Mouse (Mus musculus) G1E-ER4 (cell line): ENCODE data around the gene Slc7a8. TPM values are rescaled to one million over a fixed set of nuclear protein-coding genes. Genes with fewer than 3 reads are reported as not detected.

Source experiments
- GATA1 ChIP-seq: IDR thresholded peaks from one replicate; pipeline ENCODE4 v1.8.0; 2012; ENCODE audit warnings: low read length, inconsistent platforms
- polyA plus RNA-seq: library from polyadenylated mRNA; stranded (reverse); fragments of >175 nt; gene quantifications from 2 replicates; pipeline ENCODE4 v1.2.3, GENCODE M21; 2012

The Slc7a8 gene
- polyA plus RNA-seq, 1 experiment = 81.1 TPM

DNA sequence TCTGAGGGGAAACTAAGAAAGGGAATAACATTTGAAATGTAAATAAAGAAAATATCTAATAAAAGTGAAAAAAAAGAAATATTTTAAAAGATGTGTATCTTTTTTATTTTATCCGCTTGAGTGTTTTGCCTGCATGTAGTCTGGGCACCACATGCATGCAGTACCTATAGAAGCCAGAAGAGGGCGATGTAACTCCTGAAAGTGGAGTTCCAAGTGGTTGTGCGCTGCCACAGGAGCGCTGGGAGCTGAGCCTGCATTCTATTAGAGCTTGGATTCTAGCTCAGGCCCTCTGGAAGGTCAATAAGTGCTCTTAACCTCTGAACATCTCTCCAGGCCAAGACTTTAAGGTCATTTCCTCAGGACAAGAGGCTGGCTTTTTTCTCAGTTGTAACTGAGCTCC lies 5.5 kb upstream of the Slc7a8 start:
- TF ChIP-seq GATA1 = no peak

DNA sequence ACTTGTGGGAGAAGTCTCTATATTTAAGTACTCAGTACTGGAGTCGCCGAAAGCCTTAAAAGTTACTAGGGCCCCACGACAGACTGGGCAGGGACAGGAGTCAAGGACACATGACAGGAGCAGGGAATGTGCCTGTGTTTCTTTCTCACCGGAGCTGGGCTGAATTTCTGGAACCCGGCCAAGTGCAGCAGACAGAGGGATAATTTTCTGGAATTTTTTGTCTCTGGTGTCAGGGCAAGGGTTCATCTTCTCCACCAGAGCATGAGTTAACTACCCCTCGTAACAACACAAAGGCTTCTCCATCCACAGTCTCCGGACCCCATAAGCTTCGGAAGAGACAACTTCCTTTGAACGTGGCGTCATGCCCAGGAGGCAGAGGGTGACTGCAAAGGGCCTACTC lies 4.7 kb upstream of the Slc7a8 start:
- no peak for TF ChIP-seq GATA1

DNA sequence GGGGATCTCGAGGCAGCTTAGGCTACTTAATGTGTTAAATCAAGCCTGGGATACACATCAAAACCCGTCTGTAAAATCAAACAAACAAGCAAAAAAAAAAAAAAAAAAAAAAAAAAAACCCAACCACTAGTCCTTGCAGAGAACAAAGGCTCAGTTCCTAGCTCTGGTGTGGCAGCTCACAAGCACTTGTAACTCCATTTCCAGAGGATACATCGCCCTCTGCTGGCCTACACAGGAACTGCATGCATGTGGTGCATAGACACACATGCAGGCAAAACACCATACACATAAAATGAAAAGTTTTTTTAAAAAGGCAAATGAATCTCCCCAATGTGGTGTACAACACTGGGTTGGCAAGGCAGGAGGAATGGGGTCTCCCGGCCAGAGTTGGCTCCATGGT lies 4.2 kb upstream of the Slc7a8 start:
- no peak for TF ChIP-seq GATA1

DNA sequence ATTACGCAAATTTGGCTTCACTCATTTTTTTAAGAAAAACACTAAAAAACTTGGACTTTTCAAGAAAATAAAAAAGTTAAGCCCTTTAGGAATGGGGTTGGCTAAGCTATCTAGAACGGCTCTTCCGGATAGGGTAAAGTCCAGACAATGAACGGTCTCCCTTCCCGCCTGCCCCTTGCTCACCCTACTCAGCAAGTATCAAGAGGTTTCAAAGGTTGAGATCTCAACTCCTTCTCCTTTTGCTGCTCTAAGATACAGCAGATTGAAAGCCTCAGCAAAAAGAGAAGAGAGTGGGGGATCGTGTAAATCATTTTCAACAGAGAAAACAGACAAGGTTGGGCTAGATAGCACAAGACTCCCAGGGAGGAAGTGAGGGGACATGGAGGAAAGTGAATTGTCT lies 1.2 kb upstream of the Slc7a8 start:
- TF ChIP-seq GATA1 = no peak

DNA sequence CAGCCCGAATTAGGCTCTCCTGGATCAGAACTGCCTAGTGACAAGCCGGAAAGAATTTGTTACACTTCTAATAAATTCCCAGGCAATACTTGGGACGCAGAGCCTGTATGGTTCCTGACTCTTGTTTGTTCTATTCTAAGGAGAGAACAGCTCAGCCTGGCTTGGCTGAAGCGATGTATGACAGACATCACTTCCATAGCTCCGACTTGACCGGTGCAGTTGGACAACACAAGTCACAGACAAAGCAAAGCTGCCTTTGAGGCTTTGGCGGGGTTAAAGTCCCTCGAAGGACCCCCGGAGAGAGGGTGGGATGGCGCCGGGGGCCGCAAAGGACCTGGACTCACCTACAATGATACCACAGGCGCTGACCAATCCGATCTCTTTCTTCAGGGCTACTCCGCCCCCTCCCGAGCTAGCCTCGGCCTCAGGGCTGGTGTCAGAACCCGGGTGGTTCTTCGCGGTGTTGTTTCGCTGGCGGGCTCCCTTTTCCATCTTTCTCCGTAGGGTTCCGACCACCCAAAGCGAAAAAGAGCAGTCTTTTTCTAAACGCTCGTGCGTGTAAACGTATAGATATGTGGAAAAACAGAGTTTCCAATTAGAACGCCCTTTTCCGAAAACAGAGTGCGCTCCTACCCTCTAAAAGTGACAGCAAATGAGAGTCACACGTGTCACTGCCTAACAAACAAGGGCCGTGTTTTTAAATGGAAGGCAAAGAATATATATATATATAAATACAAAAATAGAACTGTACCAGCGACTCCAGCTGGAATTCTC lies 723 bp downstream of the Slc7a8 start:
- TF ChIP-seq GATA1 = no peak

DNA sequence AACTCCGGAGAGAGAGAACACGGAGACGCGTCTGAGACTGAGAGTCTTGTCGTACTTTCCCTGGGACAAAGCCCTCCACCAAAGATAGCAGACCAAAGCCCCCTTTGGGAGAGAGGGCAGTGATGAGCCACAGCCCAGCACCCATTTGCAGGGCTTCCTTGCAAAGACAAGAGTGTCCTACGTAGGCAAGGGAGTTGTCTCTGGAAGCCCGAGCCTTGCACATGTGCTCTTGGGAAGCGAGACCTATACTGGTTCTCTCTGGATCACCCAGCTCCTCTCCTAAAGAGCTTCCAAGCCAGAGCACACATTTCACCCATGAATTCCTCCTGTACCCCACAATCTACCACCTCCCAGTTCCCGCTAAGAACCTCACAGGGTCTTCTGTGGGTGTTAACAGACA lies 1.7 kb downstream of the Slc7a8 start:
- TF ChIP-seq GATA1 = no peak

DNA sequence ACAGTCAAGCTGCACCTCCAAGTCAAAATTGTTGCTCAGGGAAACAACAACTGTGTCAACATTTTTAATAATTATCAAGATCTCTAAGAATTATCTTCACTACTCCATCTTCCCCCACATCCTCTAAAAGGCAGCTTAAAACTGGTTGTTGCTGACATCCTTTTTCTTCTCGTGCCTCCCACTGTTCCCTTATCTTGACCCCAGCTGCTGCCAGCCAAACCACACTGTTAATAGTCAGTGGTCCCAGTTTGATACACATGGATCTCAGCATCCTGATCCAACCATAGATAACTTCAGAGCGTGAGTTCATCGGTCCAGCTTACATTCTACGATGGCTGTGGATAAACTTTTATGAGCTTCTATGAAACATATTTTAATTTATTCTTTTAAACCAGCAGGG lies 3.9 kb downstream of the Slc7a8 start:
- peak; percentile 84 for TF ChIP-seq GATA1

DNA sequence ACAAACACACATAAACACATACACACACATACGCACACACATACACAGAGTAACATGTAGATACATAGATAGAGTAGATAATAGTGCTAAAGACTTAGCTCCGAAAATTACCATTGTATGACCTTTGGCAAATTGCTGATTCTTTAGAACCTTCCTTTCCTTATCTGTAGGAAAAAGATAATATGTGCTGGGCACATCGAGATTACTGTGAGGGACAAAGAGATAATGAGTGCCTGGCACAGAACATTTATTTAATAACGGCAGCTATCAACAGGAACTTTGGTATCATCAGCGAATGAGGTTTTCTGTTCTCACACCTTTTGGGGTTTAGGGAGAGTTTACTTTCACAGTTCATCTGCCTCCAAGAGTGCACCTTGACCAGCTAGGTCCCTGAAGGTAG lies 5.0 kb downstream of the Slc7a8 start:
- peak; percentile 9 for TF ChIP-seq GATA1

DNA sequence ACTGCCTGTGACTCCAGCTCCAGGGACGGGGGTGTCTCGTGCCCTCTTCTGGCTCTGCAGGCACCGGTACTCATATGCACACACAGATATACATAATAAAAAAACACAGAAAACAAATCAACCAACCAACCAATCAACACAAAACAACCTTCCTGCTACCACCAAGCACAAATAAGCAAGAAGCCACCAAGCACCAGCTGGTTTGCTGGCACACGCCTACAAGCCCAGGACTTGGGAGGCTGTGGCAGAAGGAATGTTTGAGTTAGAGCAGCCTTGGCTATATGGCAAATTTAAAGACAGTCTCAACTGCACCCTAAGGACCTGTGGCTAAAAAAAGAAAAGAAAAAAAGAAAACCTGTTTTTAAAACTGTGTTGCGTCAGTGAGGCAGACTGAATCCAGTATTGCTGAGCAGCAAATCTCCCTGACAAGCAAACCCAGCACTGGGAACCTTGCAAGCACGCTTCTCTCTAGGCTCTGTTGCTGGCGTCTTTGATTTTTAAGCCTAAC lies 6.2 kb downstream of the Slc7a8 start:
- TF ChIP-seq GATA1 = no peak

DNA sequence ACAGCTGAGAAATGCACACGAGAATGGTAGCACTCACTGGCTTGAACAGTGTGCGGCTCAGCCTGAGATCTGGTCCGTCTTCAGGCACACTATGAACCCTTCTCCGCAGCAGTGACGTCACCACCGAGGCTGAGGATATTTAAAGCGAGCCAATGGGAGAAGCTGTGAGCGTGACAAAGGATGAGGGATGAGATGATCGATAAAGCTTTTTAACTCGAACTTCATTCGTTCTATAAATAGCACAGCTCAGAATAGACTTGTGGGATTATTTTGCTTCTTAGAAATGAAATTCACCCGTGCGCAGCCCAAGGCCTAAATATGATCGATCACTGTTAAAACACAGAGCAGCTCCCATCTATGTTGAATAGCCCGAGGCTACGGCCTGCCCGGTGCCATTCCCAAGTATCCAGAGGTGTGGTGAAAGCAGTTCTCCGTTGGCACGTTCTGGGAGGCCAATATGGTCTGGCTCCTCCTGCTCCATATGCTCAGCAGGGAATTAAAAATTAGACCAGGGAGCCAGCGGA lies 9.4 kb downstream of the Slc7a8 start:
- no peak for TF ChIP-seq GATA1

DNA sequence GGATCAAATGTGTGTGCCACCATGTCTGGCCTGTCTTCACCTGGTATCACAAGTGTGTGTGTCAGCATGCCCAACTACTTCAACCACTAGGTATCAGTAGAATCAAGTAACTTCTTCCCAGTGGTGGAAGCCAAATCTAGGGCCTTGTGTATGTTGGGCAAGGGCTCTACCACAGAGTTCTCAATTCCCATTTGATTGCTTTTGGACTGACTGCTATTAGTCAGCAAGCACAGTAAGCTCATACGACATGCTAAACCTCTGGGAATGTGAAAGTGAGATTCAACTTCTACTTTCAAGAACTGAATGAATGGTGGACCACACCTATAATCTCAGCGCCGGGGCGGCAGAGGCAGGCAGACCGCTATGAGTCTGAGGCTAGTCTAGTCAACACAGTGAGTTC lies 11.4 kb downstream of the Slc7a8 start:
- no peak for TF ChIP-seq GATA1

DNA sequence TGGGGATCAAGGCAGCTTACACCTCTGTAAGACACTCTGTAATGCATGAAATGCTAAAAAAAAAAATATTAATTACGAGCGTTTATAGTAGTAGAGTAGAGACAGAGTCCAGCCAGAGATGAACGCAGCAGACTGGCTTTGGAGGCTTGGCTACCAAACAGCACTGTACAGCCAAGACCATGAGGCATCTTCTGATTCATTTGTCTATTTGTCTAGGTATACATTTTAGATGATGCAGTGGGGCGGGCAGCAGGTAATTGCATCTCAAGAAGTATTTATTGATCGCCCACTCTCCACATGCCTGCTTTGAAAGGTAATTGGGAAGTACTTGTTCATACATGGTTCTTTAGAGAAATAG lies 12.7 kb downstream of the Slc7a8 start:
- TF ChIP-seq GATA1 = no peak

DNA sequence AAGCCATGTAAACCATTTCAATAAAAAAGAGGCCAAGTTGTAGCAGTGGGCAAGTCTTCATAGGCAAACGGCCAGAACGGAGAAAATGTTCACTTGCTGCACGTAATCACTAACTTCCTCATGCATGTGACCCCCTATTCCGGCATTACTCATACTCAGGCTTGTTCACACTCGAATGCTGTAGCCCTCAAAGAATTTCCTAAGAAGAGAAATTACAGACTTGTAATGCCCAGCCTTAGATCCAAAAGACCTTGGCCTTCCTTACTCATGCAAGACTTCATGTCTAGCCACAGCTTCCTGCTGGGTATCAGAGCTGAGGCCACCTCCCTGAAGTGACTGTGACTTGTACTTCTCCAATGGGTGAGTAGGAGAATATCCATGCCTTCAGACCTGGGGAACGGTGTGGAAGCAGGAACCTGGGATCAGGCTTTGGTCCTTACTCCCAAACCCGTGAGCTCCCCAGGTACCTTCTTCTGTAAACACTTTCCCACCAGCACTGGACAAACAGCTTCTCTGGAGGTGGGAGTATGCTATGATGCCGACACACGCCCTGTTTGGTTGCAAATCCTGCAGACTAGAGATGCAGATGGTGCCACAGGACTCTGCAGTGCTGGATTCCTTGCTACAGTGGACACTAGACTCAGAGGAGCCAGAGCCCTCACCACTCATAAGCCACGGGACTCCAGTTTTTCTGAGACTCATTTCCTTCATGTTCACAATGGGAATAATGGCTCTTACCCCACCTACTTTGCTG lies 13.3 kb downstream of the Slc7a8 start:
- no peak for TF ChIP-seq GATA1

DNA sequence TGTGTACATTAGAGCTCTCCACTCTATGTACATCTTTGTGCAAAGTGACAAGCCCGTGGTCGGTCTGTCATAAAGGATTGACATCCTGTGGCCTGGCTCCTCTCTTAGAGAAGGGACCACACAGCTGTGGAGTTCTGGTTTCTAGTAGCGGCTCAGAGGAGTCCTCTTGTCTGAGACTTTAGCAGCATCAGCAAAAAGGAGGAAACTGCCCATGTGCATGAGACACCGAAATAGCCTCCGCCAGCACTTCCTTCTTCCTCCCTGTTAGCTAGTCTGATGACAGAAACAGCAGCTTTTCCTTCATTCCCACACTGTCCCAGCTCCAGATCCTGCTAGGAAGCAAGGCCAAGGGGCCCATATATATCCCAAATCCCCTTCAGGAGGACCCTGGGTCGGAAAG lies 25.4 kb downstream of the Slc7a8 start:
- no peak for TF ChIP-seq GATA1

DNA sequence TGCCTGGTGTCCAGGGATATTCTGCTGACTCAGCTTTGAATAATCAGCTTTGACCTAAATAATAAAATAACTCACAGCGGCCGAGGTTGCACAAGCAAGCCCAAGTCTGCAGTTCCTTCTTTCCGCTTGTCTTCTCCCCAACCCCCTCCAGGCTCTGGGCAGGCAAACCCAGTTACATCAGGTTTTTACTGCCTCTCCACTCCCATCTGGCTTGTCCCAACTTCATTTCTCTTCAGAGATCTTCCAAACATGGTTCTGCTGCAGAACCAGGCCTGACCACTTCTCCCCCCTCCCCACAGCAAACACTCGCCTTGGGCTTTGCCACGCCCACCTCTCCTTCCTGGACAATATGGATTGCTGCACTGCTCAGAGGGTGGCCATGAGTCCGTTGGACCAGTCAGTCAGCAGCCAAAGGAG lies 27.1 kb downstream of the Slc7a8 start:
- TF ChIP-seq GATA1 = no peak

DNA sequence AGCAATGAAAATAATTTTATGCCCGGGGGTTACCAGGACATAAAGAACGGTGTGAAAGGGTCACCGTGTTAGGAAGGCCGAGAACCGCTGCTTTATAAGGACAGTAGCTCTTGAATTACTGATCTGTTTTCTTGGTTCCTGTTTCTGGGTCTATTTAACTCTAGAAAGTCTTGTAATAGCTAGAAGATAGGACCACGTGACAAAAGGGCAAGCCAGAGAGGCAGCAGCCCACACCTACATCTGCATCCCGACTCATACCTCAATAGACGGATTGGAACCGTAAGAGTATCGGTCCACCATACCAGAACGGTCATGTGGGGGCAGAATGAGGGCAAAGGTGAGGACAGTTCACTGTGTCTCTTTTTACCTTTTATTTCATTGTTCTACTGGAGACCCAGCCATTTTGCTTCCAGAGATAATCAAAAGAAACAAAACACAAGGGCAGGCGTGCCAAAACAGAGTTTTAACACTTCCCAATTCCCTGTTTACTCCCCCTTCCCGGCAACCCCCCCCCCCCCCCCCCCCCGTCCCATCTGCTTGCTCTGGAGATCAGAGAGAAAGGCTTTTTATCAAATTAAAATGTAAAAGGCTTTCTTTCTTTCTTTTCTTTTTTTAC lies 27.7 kb downstream of the Slc7a8 start:
- no peak for TF ChIP-seq GATA1
